ENCODE assay signal across 8 mouse cellular contexts in genomic region chr6:140481701-140482460, GRCm38 (mm10). TPM values are rescaled to one million over a fixed set of nuclear protein-coding genes. Genes with fewer than 3 reads are reported as not detected.
DNase-seq lines count a peak whose midpoint lies in the region; ATAC-seq lines count a peak whose summit lies in the region.

No protein-coding gene starts in this region.

- no peak overlapping the region for H3K4me2 ChIP-seq in intestine, embryonic 16.5 days (ENCODE audit: low read depth, low read length)

- H3K4me1 ChIP-seq in intestine, embryonic 16.5 days (ENCODE audit: control insufficient read depth, insufficient read depth, low read length) = peaks cover 12% of the 10 kb centered on the region

- ATAC-seq in intestine, embryonic 16.5 days = no peak

- H3K9ac ChIP-seq in intestine, embryonic 16.5 days (ENCODE audit: low read depth, low read length) = no peak overlapping the region

- H3K36me3 ChIP-seq in intestine, embryonic 16.5 days (ENCODE audit: control insufficient read depth, insufficient read depth, low read length) = no peaks in the 10 kb centered on the region

- H3K27ac ChIP-seq in intestine, embryonic 16.5 days (ENCODE audit: low read length) = no peak overlapping the region

- DNase-seq in left cerebral cortex, adult 11 months (ENCODE audit: low spot score) = peak; percentile 72
- DNase-seq in left cerebral cortex, postnatal 36 days (ENCODE audit: low spot score in 2 of 2) = no peak
- DNase-seq in adrenal gland, postnatal 14 days = peak; percentile 90
- peak; percentile 36 to 76 for DNase-seq in gastrocnemius, postnatal 4 days (ENCODE audit: low spot score in 2 of 2)
- peak; percentile 68 to 76 for DNase-seq in kidney, postnatal 25 days
- DNase-seq in right cerebral cortex, postnatal 4 days = peak; percentile 37
- DNase-seq in thymus, adult 18-20 months = no peak

- no peaks in the 10 kb centered on the region for H3K9me3 ChIP-seq in intestine, embryonic 16.5 days (ENCODE audit: control insufficient read depth, low read length)

- intact Hi-C loops in left cerebral cortex, postnatal 36 days (cut with DNase I) = no loop called here

- H3K27me3 ChIP-seq in intestine, embryonic 16.5 days (replicated peaks; ENCODE audit: control insufficient read depth, insufficient read depth, low read length) = no peaks in the 10 kb centered on the region

- WGBS in intestine, embryonic 16.5 days = 52% methylated on average over 7 of the region's 7 CpGs

- no peak overlapping the region for H3K4me3 ChIP-seq in intestine, embryonic 16.5 days (ENCODE audit: low read length)

RNA-seq across cellular contexts. Expression of gene Plekha5, which starts 58.0 kb away (rescaled TPM):
- total RNA-seq in left cerebral cortex, postnatal 36 days (2021) = 100 to 1,000 TPM in 1 of 2 experiments, 10 to 100 TPM in 1; 99.6 to 119 TPM
- total RNA-seq in adrenal gland, postnatal 14 days (2021) = 30.1 and 32.7 TPM in 2 replicates
- total RNA-seq in gastrocnemius, postnatal 4 days (2021) = 10 to 100 TPM; 34.7 to 40.1 TPM
- polyA plus RNA-seq in intestine, embryonic 16.5 days (2015; fragmentation: Nextera tagmentation; extraction: Ambion mirVana) = 27.9 and 30.1 TPM in 2 replicates

Comparison
In these comparisons a context has a peak if more than half of its experiments do, and no peak if none do; other contexts are left out.
1. DNase-seq: peak in left cerebral cortex, adult 11 months (single experiment), adrenal gland, postnatal 14 days (single experiment), gastrocnemius, postnatal 4 days (2 of 2), kidney, postnatal 25 days (2 of 2) and right cerebral cortex, postnatal 4 days (single experiment); none in left cerebral cortex, postnatal 36 days (0 of 2) and thymus, adult 18-20 months (0 of 2).